Mouse (Mus musculus) stomach, embryonic 14.5 days (tissue): Measurements from ENCODE around the gene Pnpla2. TPM values are rescaled to one million over a fixed set of nuclear protein-coding genes. Genes with fewer than 3 reads are reported as not detected.

Experiments used
- ATAC-seq: fragments of 200-750 bp; cut with Nextera tagmentation; 2 replicates; pipeline ENCODE4 v1.8.0; 2017; ENCODE audit warnings: low read depth, moderate TSS enrichment; ENCODE audit not compliant: insufficient number of reproducible peaks, insufficient read depth, low FRiP score
- H3K27ac ChIP-seq: fragments of 300-500 bp; sonication (generic); 2 replicates; pipeline ENCODE4 v1.5.1; 2014; ENCODE audit warnings: mild to moderate bottlenecking, low read length, moderate library complexity, mixed read lengths
- H3K27me3 ChIP-seq: fragments of 300-500 bp; sonication (generic); 2 replicates; pipeline ENCODE4 v1.6.1; 2014; ENCODE audit warnings: low read length, control low read depth, mixed read lengths; ENCODE audit not compliant: control insufficient read depth, insufficient read depth
- H3K36me3 ChIP-seq: fragments of 300-500 bp; sonication (generic); 2 replicates; pipeline ENCODE4 v1.6.1; 2014; ENCODE audit warnings: mild to moderate bottlenecking, control low read depth, low read length, moderate library complexity, mixed read lengths; ENCODE audit not compliant: control insufficient read depth, insufficient read depth
- H3K4me1 ChIP-seq: fragments of 300-500 bp; sonication (generic); 2 replicates; pipeline ENCODE4 v1.6.1; 2014; ENCODE audit warnings: low read length, control low read depth, mixed read lengths; ENCODE audit not compliant: control insufficient read depth, insufficient read depth
- H3K4me2 ChIP-seq: fragments of 300-500 bp; sonication (generic); replicated peaks from 2 replicates; pipeline ENCODE4 v1.6.1; 2014; ENCODE audit warnings: low read depth, low read length, control low read depth
- H3K4me3 ChIP-seq: fragments of 300-500 bp; sonication (generic); 2 replicates; pipeline ENCODE4 v1.5.1; 2014; ENCODE audit warnings: low read depth, low read length, control low read depth
- H3K9ac ChIP-seq: fragments of 300-500 bp; sonication (generic); replicated peaks from 2 replicates; pipeline ENCODE4 v1.6.1; 2014; ENCODE audit warnings: low read depth, mild to moderate bottlenecking, control low read depth, low read length, moderate library complexity, mixed read lengths
- H3K9me3 ChIP-seq: fragments of 300-500 bp; sonication (generic); 2 replicates; pipeline ENCODE4 v1.6.1; 2016; ENCODE audit warnings: low read depth, low read length, control low read depth; ENCODE audit not compliant: control insufficient read depth
- WGBS: fragments of 180-500 bp; shearing (Covaris S2); extraction: QIAGEN DNeasy Blood & Tissue Kit; methylation state at CpG from one replicate; pipeline ENCODE4 v1.1.7; 2014; 5-methylcytosine and 5-hydroxymethylcytosine counted together
- polyA plus RNA-seq: library from polyadenylated mRNA; unstranded; fragments of >200 nt; fragmentation: Nextera tagmentation; extraction: Ambion mirVana; gene quantifications from 2 replicates; pipeline ENCODE4 v1.2.1, GENCODE M21; 2014

Gene Pnpla2
- polyA plus RNA-seq, 1 experiment from 2014 or later, result 21.7 TPM

DNA sequence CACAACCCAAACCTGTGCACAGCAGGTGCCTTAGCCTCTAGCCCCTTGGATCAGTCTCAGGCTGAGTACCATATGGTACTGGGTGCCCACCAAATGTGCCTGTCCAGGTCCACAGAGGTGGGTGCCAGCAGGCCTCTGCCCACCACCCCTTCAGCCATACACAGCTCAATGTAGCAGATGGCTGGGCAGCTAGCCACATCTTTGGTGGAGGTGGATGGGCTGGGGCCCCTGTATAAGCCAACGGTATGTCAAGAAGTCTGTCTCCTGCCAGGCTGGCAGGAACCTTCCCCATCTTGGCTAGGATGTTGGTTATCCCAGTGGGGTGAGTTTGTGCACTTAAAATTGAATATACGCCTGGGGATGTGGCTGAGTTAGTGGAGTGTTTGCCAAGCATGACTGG lies 30.6 kb downstream of the Pnpla2 start:
- 0 out of 2 replicates have a peak, but pooled peaks cover 3% of the 10 kb centered on the region for H3K27me3 ChIP-seq
- H3K36me3 ChIP-seq, result 0 out of 2 replicates have a peak, but pooled peaks cover 1% of the 10 kb centered on the region
- H3K4me2 ChIP-seq, result no peak overlapping the region
- no peak overlapping the region for H3K9ac ChIP-seq
- no peak for ATAC-seq
- no peak overlapping the region for H3K4me3 ChIP-seq
- H3K9me3 ChIP-seq, result no peaks in the 10 kb centered on the region
- 85% methylated on average over 2 of the region's 2 CpGs for WGBS
- H3K27ac ChIP-seq, result no peak overlapping the region
- H3K4me1 ChIP-seq, result peaks cover 8% of the 10 kb centered on the region

DNA sequence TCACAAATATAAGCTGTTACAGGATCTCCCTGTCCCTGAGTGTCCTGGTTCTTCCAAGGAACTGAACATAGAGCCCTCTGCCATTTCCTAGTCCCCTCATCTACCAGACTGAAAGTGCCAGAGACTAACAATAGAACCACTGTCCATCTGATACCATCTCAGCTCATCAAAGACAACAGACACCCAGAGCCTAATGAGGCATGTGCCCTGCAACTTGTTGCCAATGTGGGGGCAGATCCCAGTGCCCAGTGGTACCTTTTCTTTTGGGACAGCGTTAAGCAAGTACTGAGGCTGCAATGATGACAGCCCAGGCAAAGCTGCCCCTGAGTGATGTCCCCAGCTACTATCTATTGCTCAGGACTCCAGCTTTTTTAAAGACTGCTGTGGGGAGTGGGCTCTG lies 31.2 kb downstream of the Pnpla2 start:
- 0 out of 2 replicates have a peak, but pooled peaks cover 3% of the 10 kb centered on the region for H3K27me3 ChIP-seq
- no peak overlapping the region for H3K27ac ChIP-seq
- 96% methylated on average over 1 of the region's 1 CpGs for WGBS
- H3K36me3 ChIP-seq, result 0 out of 2 replicates have a peak, but pooled peaks cover 4% of the 10 kb centered on the region
- H3K9me3 ChIP-seq, result no peaks in the 10 kb centered on the region
- ATAC-seq, result no peak
- H3K4me3 ChIP-seq, result no peak overlapping the region
- no peak overlapping the region for H3K9ac ChIP-seq
- no peak overlapping the region for H3K4me2 ChIP-seq
- H3K4me1 ChIP-seq, result peaks cover 8% of the 10 kb centered on the region

DNA sequence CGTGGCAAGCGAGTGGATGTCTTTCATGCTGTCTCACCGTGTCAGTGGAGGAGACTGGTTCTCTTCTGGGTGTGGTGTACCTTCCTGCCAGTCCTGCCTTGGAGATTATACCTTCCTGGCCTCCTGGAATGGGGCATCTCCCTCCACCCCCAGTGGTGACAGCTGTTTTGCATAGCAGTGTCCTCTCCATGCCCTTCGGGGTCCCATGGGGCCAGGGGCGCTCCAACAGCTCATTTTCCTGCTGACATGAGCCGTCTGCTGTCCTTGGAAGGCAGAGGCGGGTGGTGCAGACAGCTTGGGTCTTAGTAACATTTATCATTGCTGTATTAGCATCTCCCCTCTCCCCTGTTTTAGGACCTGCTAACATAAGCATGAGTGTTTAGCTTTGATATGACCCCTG lies 32.1 kb downstream of the Pnpla2 start:
- whole genome bisulfite sequencing, result 73% methylated on average over 7 of the region's 7 CpGs
- Histone ChIP-seq H3K27ac (no peak overlapping the region), H3K9me3 (no peaks in the 10 kb centered on the region), H3K36me3 (peaks cover 6% of the 10 kb centered on the region), H3K4me3 (no peak overlapping the region), H3K4me1 (peaks cover 8% of the 10 kb centered on the region), H3K9ac (no peak overlapping the region), H3K4me2 (no peak overlapping the region), H3K27me3 (0 out of 2 replicates have a peak, but pooled peaks cover under 1% of the 10 kb centered on the region)
- ATAC-seq, result no peak

DNA sequence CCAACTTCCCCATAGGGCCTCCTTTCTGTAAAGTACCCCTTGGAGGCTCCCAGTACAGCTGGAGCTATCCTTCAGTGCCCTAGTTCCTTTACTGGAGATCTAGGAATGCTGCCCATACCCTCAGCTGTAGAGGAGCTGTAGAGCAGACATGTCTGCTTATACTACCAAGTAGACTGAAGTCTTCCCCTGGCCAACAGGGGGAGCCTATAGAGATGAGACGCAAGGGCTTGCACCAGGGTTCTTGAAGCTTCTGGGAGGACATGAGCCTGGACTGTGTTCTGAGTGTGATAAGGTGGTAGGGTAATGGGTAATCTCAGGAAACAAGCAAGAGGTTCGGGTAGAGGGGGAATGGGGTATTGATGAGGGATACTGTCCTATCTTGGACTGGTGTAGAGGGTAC lies 36.2 kb downstream of the Pnpla2 start:
- no peak overlapping the region for H3K27ac ChIP-seq
- WGBS, result 76% methylated on average over 2 of the region's 2 CpGs
- H3K9ac ChIP-seq, result no peak overlapping the region
- no peak for ATAC-seq
- H3K4me2 ChIP-seq, result no peak overlapping the region
- no peaks in the 10 kb centered on the region for H3K4me1 ChIP-seq
- no peaks in the 10 kb centered on the region for H3K9me3 ChIP-seq
- no peaks in the 10 kb centered on the region for H3K27me3 ChIP-seq
- H3K4me3 ChIP-seq, result no peak overlapping the region
- H3K36me3 ChIP-seq, result peaks cover 17% of the 10 kb centered on the region

DNA sequence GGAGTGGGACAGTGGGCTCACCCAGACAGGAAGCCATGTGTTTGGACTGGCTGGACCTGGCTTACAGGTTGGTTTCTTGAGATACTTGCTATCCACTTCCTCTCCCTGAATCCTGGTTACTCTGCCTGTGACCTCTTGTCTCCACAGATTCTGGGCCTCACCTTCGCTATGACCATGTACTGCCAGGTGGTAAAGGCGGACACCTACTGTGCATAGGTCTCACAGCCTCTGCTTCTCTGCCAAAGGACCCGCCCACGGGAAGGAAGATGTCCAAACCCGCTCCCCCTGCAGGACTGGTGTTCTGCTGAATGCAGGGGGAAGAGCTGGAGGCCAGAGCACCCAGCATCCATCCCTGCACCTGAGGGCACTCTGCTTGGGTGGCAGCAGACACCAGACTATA lies 37.7 kb downstream of the Pnpla2 start:
- Histone ChIP-seq H3K4me2 (no peak overlapping the region), H3K4me1 (no peaks in the 10 kb centered on the region), H3K36me3 (peaks cover 17% of the 10 kb centered on the region), H3K9me3 (no peaks in the 10 kb centered on the region), H3K27ac (no peak overlapping the region), H3K27me3 (no peaks in the 10 kb centered on the region), H3K4me3 (no peak overlapping the region), H3K9ac (no peak overlapping the region)
- ATAC-seq, result no peak
- WGBS, result 89% methylated on average over 5 of the region's 5 CpGs

DNA sequence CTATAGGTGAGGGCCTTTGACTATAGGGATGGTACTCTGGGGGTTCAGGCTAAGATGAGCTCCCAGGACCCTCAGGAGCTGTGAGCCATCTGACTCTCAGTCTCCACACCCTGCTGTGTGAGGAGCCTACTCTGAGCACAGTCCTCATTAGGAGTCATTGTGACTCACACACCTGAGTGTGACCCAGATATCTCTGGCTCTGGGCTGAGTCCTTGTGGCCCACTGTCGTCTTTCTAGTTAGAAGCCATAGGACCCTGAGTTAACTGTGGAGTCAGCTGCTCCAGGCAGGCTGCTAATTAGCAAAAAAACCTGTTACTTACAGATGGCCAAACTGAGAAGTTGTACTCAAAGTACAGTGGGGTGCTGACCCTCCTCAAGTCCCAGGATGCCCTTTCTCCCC lies 38.7 kb downstream of the Pnpla2 start:
- Histone ChIP-seq H3K4me2 (no peak overlapping the region), H3K9me3 (no peaks in the 10 kb centered on the region), H3K9ac (no peak overlapping the region), H3K27me3 (no peaks in the 10 kb centered on the region), H3K27ac (no peak overlapping the region), H3K4me1 (no peaks in the 10 kb centered on the region), H3K36me3 (peaks cover 18% of the 10 kb centered on the region), H3K4me3 (no peak overlapping the region)
- WGBS, result 83% methylated on average over 1 of the region's 1 CpGs
- no peak for ATAC-seq

DNA sequence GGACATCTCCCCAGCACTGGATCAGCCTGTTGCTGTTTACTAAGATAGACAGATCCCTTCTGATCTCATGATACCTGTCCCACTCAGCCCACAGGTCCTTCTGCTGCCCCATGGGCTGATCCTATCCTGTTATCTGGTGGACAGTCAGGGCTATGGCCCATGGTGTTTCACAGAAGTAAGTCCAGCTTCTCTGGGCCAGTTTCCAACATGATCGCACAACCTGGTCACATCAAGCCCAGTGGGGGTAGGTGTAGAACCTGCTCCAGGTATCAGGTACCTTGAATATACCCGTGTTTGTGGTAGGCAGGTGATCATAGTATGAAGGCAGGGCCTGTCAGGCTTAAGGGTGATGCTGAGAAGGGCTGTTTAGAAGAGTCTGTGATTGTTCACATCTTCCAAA lies 40.4 kb downstream of the Pnpla2 start:
- no peaks in the 10 kb centered on the region for H3K27me3 ChIP-seq
- H3K9me3 ChIP-seq, result no peaks in the 10 kb centered on the region
- no peak overlapping the region for H3K27ac ChIP-seq
- H3K36me3 ChIP-seq, result peaks cover 21% of the 10 kb centered on the region
- H3K4me2 ChIP-seq, result no peak overlapping the region
- ATAC-seq, result no peak
- WGBS, result 84% methylated on average over 2 of the region's 2 CpGs
- no peak overlapping the region for H3K9ac ChIP-seq
- H3K4me1 ChIP-seq, result no peaks in the 10 kb centered on the region
- no peak overlapping the region for H3K4me3 ChIP-seq

DNA sequence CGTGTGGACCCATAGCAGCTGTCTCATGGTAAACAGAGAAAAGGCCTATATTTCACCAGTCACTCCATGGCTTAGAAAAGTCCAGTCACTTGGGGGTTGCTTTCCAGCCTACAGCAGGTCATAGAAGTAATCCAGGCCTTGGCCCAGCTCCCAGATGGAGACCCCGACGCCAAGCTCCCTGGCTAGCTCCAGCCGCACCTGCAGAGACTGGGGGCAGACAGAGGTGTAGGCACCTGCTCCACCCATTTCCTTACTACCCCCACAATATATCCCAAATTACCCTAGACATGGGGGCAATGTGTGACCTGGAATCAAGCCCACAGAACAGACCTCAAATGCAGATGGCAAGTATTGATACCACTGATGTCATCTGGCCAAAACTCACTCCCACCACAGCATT lies 40.9 kb downstream of the Pnpla2 start:
- ATAC-seq, result no peak
- H3K27ac ChIP-seq, result no peak overlapping the region
- H3K4me1 ChIP-seq, result no peaks in the 10 kb centered on the region
- no peaks in the 10 kb centered on the region for H3K27me3 ChIP-seq
- no peak overlapping the region for H3K4me3 ChIP-seq
- no peak overlapping the region for H3K4me2 ChIP-seq
- 80% methylated on average over 4 of the region's 4 CpGs for WGBS
- peaks cover 18% of the 10 kb centered on the region for H3K36me3 ChIP-seq
- no peak overlapping the region for H3K9ac ChIP-seq
- H3K9me3 ChIP-seq, result no peaks in the 10 kb centered on the region

DNA sequence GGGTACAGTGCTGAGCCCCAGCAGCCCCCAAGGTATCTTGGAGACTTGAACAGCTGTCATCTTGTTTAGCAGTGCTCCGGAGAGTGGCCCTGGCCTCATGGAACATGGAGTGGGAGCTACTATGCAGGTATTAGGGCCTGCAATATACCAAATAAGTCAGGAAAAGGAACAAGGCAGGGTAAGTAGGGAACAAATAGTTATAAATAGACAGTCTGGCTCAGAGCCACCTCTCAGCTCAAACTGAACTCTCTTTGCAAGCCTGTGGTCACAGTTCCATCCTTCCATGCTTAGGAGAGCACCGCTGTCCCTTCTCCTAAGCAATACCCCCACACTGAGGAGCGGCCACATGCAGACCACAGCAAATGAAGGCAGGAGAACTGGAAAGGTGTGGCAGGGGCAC lies 42.6 kb downstream of the Pnpla2 start:
- WGBS, result 86% methylated on average over 3 of the region's 3 CpGs
- no peaks in the 10 kb centered on the region for H3K4me1 ChIP-seq

More for the DNA sequence above, 42.6 kb downstream of the Pnpla2 start:
- Histone ChIP-seq H3K4me2 (no peak overlapping the region), H3K36me3 (peaks cover 11% of the 10 kb centered on the region), H3K4me3 (no peak overlapping the region), H3K27ac (no peak overlapping the region), H3K9me3 (no peaks in the 10 kb centered on the region), H3K27me3 (no peaks in the 10 kb centered on the region), H3K9ac (no peak overlapping the region)
- ATAC-seq, result no peak
